Mouse (Mus musculus) inflammation-experienced regulatory T-cells (primary cell): Measurements from ENCODE around the gene Alcam. TPM values are rescaled to one million over a fixed set of nuclear protein-coding genes. Genes with fewer than 3 reads are reported as not detected.

Experiments used
- polyA plus RNA-seq, 2 experiments: library from polyadenylated mRNA; unstranded; fragments of 100-300 nt; shearing (Covaris generic); gene quantifications; one replicate each; pipeline ENCODE4 v1.2.1; 2017

Gene Alcam
- polyA plus RNA-seq: 10 to 100 TPM in 1 of 2 experiments, 1 to 10 TPM in 1; 8.5 to 18.6 TPM

DNA sequence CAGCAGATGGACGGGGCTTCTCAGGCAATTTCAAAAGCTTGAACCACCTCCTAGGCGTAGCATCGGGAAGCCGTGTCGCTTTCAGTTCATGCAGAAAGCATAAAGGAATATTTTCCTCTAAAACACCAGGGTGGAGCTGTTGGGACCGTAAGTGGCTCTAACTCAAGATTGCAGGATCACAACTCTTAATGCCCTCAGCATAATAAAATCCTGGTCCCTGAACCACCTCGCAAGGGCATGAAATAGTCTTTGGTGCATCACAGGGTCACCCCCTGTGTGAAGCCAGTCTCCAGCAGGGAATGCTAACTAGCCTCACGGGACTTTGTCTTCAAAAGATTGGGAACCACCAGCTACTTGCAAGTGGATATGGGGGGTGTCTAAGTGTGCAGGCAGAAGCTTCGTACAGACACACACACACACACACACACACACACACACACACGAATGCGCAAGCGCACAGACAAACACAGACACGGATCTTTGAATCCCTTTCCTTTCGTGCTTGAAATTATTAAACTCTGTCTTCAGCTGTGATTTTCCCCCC, at the start of gene Alcam:
TSS of gene Alcam (minus strand) at position 104 of the 544 bp plus-strand sequence.

